Mouse (Mus musculus) erythroblast, embryonic 14.5 days (primary cell): Measurements from ENCODE around the gene Asb8.

Source experiments
- GATA1 ChIP-seq: IDR thresholded peaks from 2 replicates; pipeline ENCODE4 v1.6.1; 2012; ENCODE audit warnings: low read length, inconsistent platforms, mixed read lengths
- TAL1 ChIP-seq: IDR thresholded peaks from 3 replicates; pipeline ENCODE4 v1.6.1; 2012; ENCODE audit warnings: low read length, inconsistent platforms, mixed read lengths

GRCm38 (mm10) chr15:98165525-98165924, at the start of gene Asb8:
- TF ChIP-seq GATA1 (no peak), TAL1 (no peak)
